Mouse (Mus musculus): ENCODE data around the gene Olfr460. TPM values are rescaled to one million over a fixed set of nuclear protein-coding genes. Genes with fewer than 3 reads are reported as not detected.

The Olfr460 gene
- not detected for polyA plus RNA-seq (2015; fragmentation: Illumina TruSeq; extraction: RNeasy Lipid Tissue Mini Kit (QIAGEN cat#74804); ENCODE audit: insufficient read depth, low read depth, low replicate concordance)

DNA sequence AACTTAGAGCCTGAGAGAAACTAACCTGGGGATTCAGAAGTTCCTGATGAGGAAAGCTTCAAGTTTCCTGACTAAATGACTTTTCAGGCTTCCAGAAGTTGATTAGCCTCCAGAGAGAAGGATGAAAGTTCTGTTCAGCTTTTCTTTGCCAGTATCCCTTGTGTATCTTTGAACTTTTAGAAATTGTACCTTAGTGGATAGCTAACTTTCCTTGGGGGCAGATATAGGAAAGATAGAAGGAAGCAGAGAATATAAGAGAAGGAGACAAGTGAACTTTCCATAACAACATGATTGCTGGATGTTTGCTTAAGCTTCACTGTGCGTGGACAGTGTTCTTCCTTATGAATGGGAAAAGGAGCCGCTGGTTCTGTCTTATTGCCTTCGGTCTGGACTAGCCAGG is at the start of gene Olfr460:
Gene Olfr460, plus strand, starts transcription at position 301 of the 400 bp plus-strand sequence.

DNA sequence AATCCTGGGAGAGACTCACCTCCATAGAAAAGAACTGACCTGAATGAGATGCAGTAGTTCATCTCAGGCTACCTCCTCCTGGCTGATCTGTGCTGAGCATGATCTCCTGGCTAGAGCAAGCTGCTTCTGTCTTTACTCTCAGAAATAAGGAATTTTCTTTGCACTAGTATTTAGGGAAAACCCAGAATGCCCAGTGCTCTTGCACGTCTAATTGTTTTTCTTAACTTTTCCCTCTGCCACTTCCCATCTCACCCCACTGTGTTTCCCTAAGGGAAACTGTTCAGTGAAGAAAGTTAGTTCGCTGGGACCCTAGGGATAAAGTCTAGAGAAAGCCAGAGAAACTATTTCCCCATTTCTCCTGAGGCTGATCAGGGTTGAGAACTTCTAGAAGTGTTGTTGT is 14.3 kb upstream of the Olfr460 start, which contains the start of gene Olfr461:
Gene Olfr461, minus strand, starts transcription at position 101 of the 400 bp plus-strand sequence.

DNA sequence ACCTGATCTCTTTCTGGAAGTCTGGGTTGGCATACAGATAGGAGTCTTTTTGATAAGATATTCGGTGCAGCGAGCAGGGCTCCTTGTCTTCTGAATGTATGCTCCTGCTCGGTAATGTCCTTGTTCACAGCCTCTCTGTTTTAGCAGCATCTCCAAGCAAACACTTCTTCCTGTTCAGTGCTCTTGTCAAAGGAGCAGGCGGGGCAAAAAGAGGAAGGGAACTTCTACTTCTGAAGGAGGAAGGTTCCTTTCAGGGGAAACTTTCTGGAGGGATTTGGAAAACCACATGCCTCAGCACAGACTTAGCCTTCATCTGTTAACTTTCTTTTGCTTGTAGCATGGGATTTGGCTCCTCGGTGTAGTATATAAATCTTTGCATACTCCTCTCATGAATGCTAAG is 16.4 kb downstream of the Olfr460 start, which contains the start of gene Clec5a:
Gene Clec5a, minus strand, starts transcription at position 177 of the 400 bp plus-strand sequence.

DNA sequence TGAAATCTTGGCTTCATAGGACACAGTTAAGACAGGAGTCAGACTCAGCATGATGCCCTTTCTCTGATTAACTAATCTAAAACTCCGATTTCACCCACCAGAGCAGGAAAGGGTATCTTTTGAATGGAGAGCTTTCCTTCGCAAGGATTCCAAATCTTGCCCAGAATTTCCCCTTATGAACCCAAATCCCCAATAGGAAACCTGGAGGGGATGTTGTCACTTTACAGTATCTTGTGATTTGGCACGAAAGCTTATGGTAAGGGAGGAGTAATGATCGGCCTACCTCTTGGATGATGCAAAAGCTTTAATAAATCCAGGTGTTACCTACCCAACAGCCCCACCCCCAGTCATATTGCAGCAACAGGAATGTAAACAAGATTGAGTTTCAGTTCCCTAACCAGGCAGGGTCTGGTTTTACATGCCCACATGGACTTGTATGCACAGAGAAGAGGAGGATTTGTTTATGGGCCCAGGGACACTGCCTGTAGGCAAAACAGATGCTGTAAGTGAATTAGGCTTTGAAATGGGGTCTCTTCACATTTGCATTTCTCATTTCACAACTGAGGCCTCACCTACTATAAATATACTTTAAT is 44.1 kb downstream of the Olfr460 start, which contains the start of gene Tas2r138:
Gene Tas2r138, minus strand, starts transcription at position 51 of the 593 bp plus-strand sequence.

Other genes starting within 250 kb of the Olfr460 start
- 3.4 TPM for gene Agk, start 244.3 kb upstream of the Olfr460 start, polyA plus RNA-seq (2015; fragmentation: Illumina TruSeq; extraction: RNeasy Lipid Tissue Mini Kit (QIAGEN cat#74804); ENCODE audit: insufficient read depth, low read depth, low replicate concordance)
- 7.4 TPM for gene E330009J07Rik, start 133.4 kb upstream of the Olfr460 start, polyA plus RNA-seq (2015; fragmentation: Illumina TruSeq; extraction: RNeasy Lipid Tissue Mini Kit (QIAGEN cat#74804); ENCODE audit: insufficient read depth, low read depth, low replicate concordance)
- gene Wee2, start 130.4 kb upstream of the Olfr460 start, polyA plus RNA-seq (2015; fragmentation: Illumina TruSeq; extraction: RNeasy Lipid Tissue Mini Kit (QIAGEN cat#74804); ENCODE audit: insufficient read depth, low read depth, low replicate concordance) = 0.37 TPM
- 21.8 TPM for gene Ssbp1, start 98.1 kb upstream of the Olfr460 start, polyA plus RNA-seq (2015; fragmentation: Illumina TruSeq; extraction: RNeasy Lipid Tissue Mini Kit (QIAGEN cat#74804); ENCODE audit: insufficient read depth, low read depth, low replicate concordance)
- not detected for gene Tas2r137, start 78.3 kb upstream of the Olfr460 start, polyA plus RNA-seq (2015; fragmentation: Illumina TruSeq; extraction: RNeasy Lipid Tissue Mini Kit (QIAGEN cat#74804); ENCODE audit: insufficient read depth, low read depth, low replicate concordance)
- not detected for gene Tas2r108, start 76.0 kb upstream of the Olfr460 start, polyA plus RNA-seq (2015; fragmentation: Illumina TruSeq; extraction: RNeasy Lipid Tissue Mini Kit (QIAGEN cat#74804); ENCODE audit: insufficient read depth, low read depth, low replicate concordance)
- gene Prss37, start 50.0 kb upstream of the Olfr460 start, polyA plus RNA-seq (2015; fragmentation: Illumina TruSeq; extraction: RNeasy Lipid Tissue Mini Kit (QIAGEN cat#74804); ENCODE audit: insufficient read depth, low read depth, low replicate concordance) = not detected
- not detected for gene Olfr461, start 14.4 kb upstream of the Olfr460 start, polyA plus RNA-seq (2015; fragmentation: Illumina TruSeq; extraction: RNeasy Lipid Tissue Mini Kit (QIAGEN cat#74804); ENCODE audit: insufficient read depth, low read depth, low replicate concordance)
- 0.63 TPM for gene Clec5a, start 16.3 kb downstream of the Olfr460 start, polyA plus RNA-seq (2015; fragmentation: Illumina TruSeq; extraction: RNeasy Lipid Tissue Mini Kit (QIAGEN cat#74804); ENCODE audit: insufficient read depth, low read depth, low replicate concordance)
- not detected for gene Tas2r138, start 43.8 kb downstream of the Olfr460 start, polyA plus RNA-seq (2015; fragmentation: Illumina TruSeq; extraction: RNeasy Lipid Tissue Mini Kit (QIAGEN cat#74804); ENCODE audit: insufficient read depth, low read depth, low replicate concordance)
- 1.4 TPM for gene Mgam, start 59.3 kb downstream of the Olfr460 start, polyA plus RNA-seq (2015; fragmentation: Illumina TruSeq; extraction: RNeasy Lipid Tissue Mini Kit (QIAGEN cat#74804); ENCODE audit: insufficient read depth, low read depth, low replicate concordance)

Measured in pancreas, adult 10 weeks (tissue).